Mouse (Mus musculus) small intestine, adult 2 months (tissue): ENCODE results near the gene Capn2.

Source experiments
- CTCF ChIP-seq: fragments of 200-500 bp; IDR thresholded peaks from 2 replicates; pipeline ENCODE4 v1.5.1; 2012; ENCODE audit warnings: low read depth, mild to moderate bottlenecking, control low read depth, inconsistent platforms, low read length, moderate library complexity, mixed read lengths; ENCODE audit not compliant: insufficient replicate concordance, insufficient read length; ENCODE audit errors: extremely low read depth
- POLR2A ChIP-seq: fragments of 200-500 bp; IDR thresholded peaks from 2 replicates; pipeline ENCODE4 v1.6.1; 2012; ENCODE audit warnings: low read depth, mild to moderate bottlenecking, control low read depth, inconsistent platforms, low read length, moderate library complexity

GRCm38 (mm10) chr1:182489803-182490452, 27.5 kb downstream of the Capn2 start:
- TF ChIP-seq CTCF (peak; percentile 93), POLR2A (no peak)
